Mouse (Mus musculus): Measurements from ENCODE around the gene Olfr463.

Gene Olfr463

GRCm38 (mm10) chr11:87847884-87848283, 49.3 kb downstream of the Olfr463 start:
- DNase-seq (ENCODE audit: extremely low spot score, low spot score): no peak

DNA sequence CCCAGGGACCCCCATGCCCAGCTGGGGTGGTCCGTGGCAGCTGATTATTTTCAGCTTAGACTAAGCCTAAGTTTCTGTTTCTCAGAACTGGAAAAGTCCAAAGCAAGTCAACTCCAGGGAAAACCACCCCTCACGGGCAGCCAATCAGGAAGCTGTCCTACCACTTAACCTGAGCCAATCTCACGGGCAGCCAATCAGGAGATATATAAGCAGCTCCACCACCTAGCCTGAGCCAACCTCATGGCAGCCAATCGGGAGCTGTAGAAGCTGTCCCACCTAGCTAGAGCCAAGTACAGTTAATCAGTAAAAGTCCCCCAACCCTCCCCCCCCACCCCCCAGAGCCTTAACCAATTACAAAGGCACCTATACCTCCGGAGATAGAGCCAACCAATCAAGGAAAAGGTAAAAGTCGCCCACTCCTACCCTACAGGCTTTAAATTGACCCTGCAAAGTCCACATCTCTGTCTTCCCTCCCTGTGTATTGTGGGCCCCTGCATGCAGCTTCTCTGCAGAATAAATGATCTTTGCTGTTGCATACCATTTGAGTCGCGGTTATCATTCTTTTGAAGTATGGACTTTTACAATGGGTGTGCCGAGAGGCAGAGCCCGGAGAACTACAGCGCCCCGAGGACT, 50.1 kb downstream of the Olfr463 start:
- no peak for DNase-seq (ENCODE audit: extremely low spot score, low spot score)
